Mouse (Mus musculus): ENCODE results near the gene Brk1. TPM values are rescaled to one million over a fixed set of nuclear protein-coding genes. Genes with fewer than 3 reads are reported as not detected.

Brk1 gene
- polyA plus RNA-seq, 1 experiment from 2014 or later, result 196 TPM

Other genes with a start within 250 kb of the Brk1 start
- gene Tada3, start 226.9 kb upstream of the Brk1 start, polyA plus RNA-seq (2016; fragmentation: Nextera tagmentation; extraction: Ambion mirVana), result 63.2 and 64.5 TPM in 2 replicates
- 332 and 360 TPM in 2 replicates for gene Arpc4, start 226.7 kb upstream of the Brk1 start, polyA plus RNA-seq (2016; fragmentation: Nextera tagmentation; extraction: Ambion mirVana)
- 6.3 and 7.9 TPM in 2 replicates for gene Ttll3, start 215.5 kb upstream of the Brk1 start, polyA plus RNA-seq (2016; fragmentation: Nextera tagmentation; extraction: Ambion mirVana)
- 24.3 and 26.7 TPM in 2 replicates for gene Rpusd3, start 185.4 kb upstream of the Brk1 start, polyA plus RNA-seq (2016; fragmentation: Nextera tagmentation; extraction: Ambion mirVana)
- not detected in 2 replicates for gene Cidec, start 169.0 kb upstream of the Brk1 start, polyA plus RNA-seq (2016; fragmentation: Nextera tagmentation; extraction: Ambion mirVana)
- 73.4 and 74.9 TPM in 2 replicates for gene Jagn1, start 162.2 kb upstream of the Brk1 start, polyA plus RNA-seq (2016; fragmentation: Nextera tagmentation; extraction: Ambion mirVana)
- 0.51 and 0.93 TPM in 2 replicates for gene Il17re, start 146.3 kb upstream of the Brk1 start, polyA plus RNA-seq (2016; fragmentation: Nextera tagmentation; extraction: Ambion mirVana)
- 4.3 and 6.3 TPM in 2 replicates for gene Il17rc, start 133.3 kb upstream of the Brk1 start, polyA plus RNA-seq (2016; fragmentation: Nextera tagmentation; extraction: Ambion mirVana)
- 44.0 and 49.1 TPM in 2 replicates for gene Creld1, start 121.5 kb upstream of the Brk1 start, polyA plus RNA-seq (2016; fragmentation: Nextera tagmentation; extraction: Ambion mirVana)
- 2.5 and 2.8 TPM in 2 replicates for gene Prrt3, start 102.8 kb upstream of the Brk1 start, polyA plus RNA-seq (2016; fragmentation: Nextera tagmentation; extraction: Ambion mirVana)
- 81.3 and 87.7 TPM in 2 replicates for gene Emc3, start 73.1 kb upstream of the Brk1 start, polyA plus RNA-seq (2016; fragmentation: Nextera tagmentation; extraction: Ambion mirVana)
- gene Fancd2, start 73.1 kb upstream of the Brk1 start, polyA plus RNA-seq (2016; fragmentation: Nextera tagmentation; extraction: Ambion mirVana), result 12.7 and 13.0 TPM in 2 replicates
- gene Fancd2os, start 4.1 kb upstream of the Brk1 start, polyA plus RNA-seq (2016; fragmentation: Nextera tagmentation; extraction: Ambion mirVana), result 0.22 TPM in 1 of 2 replicates, not detected in the other
- gene Vhl, start 19.2 kb downstream of the Brk1 start, polyA plus RNA-seq (2016; fragmentation: Nextera tagmentation; extraction: Ambion mirVana), result 55.1 and 56.3 TPM in 2 replicates
- 1.4 and 2.3 TPM in 2 replicates for gene Irak2, start 33.7 kb downstream of the Brk1 start, polyA plus RNA-seq (2016; fragmentation: Nextera tagmentation; extraction: Ambion mirVana)
- gene Tatdn2, start 92.3 kb downstream of the Brk1 start, polyA plus RNA-seq (2016; fragmentation: Nextera tagmentation; extraction: Ambion mirVana), result 0.64 and 0.93 TPM in 2 replicates
- 0.84 and 0.90 TPM in 2 replicates for gene Ghrl, start 115.1 kb downstream of the Brk1 start, polyA plus RNA-seq (2016; fragmentation: Nextera tagmentation; extraction: Ambion mirVana)
- gene Sec13, start 136.0 kb downstream of the Brk1 start, polyA plus RNA-seq (2016; fragmentation: Nextera tagmentation; extraction: Ambion mirVana), result 222 and 233 TPM in 2 replicates

Measured in midbrain, embryonic 12.5 days (tissue).